Mouse (Mus musculus) frontal cortex, postnatal 14 days (tissue): Measurements from ENCODE around the gene Akap13.

Source experiments
- DNase-seq, 2 experiments: peaks; one replicate each; pipeline ENCODE4 v3.0.0; 2022; ENCODE audit warnings: low spot score in 2 of 2

Gene Akap13

DNA sequence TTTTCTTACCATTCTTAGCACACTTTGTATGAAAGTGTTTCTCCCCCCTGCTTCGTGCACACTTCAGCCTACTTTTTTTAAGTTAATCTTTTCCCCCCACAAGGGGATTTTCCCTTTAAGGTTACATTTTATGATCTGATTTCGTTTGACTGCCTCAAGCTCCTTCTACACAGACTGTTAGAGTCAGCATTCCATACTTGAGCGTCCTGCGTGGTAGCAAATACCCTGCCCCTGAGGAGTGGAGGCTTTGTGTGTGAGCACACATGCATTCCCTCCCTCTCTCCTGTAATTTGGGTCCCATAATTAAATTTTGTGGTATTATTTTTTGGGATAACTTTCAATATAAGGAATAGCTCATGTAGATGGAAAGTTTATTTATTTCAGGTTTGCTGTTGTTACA lies 103.8 kb downstream of the Akap13 start:
- DNase-seq = no peak

DNA sequence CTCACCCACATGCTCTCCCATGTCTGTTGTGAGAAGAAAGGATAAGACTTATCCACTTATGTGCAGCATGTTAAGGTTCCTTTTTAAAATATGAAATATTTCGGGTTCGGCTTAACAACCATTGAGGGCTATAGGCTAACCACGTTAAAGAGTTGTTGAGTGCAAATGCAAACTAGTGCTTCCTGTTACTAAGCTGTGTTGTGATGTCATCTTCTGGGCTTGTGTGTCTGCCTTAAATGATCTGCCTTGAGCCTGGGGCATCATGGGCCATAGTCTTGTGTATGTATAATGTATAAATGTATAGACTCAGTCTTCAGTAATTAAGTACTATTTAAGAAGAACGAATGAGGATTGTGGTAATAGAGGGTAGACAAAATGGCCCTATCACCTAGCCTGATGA lies 104.6 kb downstream of the Akap13 start:
- no peak for DNase-seq

DNA sequence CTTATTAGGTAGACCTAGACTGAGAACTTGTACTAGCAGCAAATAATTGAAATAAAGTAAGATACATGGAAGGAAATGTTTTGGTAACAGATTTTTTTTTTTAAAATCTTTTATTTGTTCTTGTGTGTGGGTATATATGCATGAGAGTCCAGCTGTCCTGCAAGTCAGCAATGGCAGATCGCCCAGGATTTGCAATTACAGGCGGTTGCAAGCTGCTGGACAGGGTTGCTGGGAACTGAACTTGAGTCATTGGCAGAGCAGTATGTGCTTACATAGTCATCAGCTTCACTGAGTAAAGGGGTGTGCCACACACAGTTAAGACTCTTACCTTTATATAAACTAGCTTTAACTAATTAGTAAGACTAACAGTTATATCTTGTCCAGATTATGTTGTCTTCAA lies 105.2 kb downstream of the Akap13 start:
- DNase-seq = no peak

DNA sequence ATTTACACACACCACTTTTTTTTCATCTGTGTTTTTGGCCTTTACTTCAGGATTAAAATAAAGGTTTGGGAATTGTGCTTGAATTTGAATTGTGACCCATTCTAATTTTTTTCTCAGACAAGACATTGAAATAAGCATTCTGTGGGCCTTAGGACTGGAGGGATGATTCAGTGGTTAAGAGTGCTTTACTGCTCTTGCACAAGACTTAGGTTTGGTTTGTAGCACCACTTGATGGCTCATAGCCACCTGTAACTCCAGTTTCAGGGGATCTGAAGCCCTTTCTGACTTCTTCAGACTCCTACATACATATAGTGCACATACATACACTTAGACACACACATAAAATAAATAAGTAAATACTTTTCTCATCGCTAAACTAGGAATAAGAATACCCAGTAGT lies 105.8 kb downstream of the Akap13 start:
- no peak for DNase-seq

DNA sequence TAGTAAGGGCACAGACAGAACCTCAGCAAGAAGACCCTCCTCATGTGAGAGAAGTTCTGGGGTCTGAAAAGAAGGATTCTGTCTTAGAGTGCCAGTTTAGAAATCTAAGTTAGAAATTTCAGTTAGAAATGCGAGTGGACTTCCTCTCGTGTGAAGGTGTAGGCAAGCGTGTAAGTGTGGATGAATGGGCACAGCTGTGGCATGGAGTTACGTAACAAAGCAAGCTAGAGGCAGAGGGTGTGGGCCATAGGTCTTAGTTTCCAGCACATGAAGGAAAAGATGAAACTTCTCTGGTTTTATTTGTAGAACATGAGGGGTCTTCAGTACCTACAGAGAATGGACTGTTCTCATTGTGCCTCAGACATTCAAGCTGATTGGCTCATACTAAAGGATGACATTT lies 112.9 kb downstream of the Akap13 start:
- DNase-seq = no peak

DNA sequence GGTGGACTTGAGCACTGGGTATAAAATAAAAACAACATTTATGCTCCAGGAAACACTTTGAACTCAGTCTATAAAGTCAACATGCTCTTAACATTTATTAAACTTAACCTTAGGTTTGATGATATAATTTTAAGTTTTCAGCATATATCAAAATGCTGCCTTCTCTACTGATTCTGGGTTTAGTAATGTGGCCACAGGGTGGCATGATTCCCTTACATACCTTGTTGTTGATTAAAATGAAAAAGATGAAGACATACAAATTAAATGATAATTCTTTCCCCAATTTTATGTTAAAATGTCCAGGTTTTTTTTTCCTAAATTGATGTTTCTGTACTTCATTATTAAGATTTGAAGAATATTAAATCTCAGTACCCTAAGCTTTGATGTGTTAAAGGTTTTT lies 113.5 kb downstream of the Akap13 start:
- DNase-seq = no peak

DNA sequence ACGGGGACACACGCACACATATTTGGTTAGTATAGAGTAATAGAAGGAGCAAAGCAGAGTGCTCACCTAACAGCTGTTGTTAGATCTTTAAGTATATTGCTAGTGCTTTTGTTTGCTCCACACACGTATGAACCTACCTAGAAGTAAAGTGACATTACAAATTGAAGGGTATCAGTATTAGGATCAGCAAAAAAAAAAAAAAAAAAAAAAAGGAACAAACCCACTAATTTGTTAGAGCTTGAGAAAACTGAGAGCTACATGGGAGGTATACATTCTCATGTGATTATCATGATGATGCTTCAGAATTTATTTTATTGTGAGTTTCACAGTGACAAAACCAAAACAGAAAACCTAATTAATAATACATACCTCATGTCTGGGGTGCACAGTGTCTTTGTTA lies 114.9 kb downstream of the Akap13 start:
- DNase-seq = no peak

DNA sequence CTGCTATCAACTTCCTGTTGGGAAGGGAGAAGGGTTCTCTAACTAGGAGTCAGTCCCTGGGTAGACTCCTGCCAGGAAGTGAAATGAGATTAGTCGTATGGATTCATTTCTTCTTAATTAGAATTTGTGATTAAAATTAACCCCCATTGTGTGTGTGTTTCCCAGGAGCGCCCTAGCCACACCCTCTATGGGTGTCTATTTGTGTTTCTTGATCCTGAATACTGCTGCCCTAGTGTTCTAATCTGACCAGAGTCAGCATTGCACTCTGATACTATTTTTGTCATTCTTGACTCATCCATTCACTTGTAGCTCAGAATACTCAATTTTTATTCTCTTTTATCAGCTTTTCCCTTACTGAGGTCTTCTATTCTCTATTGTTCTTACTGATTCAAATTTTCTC lies 115.7 kb downstream of the Akap13 start:
- DNase-seq = no peak

DNA sequence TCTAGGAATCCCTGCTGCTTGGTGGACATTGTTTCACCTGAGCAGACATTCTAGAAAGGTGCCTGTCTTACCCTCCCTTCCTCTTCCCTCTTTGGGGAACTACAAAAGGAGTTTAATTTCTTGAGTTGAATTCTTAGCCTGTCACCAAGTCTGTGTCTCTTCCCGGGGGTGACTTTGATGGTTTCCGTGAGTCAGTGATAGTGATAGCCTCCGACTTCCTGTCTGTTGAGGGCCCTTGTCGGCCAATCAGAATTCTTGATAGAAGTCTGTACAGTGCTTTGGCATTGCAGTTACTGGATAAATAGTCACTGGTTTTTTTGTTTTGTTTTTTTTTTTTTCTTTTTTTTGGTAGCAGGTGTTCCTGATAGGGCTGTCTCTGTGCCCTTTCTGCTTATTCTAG lies 116.8 kb downstream of the Akap13 start:
- no peak for DNase-seq

DNA sequence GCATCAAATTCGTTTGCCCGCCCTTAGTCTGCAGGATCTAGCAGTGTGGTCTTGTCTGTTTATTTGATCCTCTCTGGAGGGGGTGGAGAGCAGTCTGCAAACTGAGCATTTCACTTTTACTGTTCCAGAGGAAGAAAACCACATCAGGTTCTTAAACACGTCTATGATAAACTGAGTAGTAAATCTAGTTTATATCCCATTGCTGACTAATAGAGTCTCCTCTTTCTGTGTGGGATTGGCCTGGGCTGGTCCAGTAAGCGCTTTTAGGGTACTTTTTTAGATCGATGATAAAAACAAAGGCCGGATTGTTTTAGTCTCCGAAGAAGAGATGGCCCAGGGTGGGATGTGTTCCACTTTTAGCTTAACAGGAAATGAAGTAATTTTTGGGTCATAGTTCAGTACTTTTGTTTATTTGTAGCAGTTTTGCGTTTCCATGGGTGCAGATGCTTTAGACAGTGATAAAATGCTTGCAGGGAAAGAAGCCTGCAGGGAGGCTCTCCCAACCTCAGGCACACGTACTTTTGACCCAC lies 119.9 kb downstream of the Akap13 start:
- no peak for DNase-seq

DNA sequence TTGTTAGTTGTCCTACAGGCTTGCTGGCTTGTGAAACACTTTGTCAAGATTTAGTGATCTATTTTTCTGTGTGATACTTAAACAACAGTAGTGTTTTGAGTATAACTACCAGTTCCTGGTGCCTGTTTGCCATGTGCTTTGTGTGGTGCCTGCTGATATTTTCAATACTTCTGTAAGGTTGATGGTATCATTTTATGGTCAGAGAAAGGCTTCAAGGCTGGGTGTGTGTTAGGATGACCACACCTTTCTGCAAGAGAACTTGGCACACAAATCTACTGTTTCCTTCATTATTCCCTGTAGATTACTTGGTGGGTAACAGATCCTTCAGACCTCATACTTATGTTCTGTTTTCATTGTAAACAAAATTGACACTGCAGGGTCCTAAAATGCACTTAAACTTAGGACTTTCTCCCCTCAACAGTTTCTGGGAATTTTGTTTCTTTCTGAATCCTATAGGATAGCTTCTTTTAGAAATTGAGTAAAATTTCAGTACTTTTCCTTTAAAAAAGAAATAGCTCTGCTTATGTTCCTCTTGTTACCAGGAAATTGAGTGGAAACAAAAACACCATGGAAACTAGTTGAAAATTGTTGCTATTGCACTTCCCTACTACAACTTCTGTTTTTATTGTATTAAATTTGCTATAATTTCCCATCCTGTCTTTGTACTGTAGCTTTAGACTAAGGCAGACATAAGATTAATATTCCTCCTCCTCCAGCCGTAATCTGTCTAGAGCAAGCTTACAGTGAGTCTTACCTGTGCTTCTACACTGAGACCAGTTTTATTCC lies 120.7 kb downstream of the Akap13 start:
- no peak for DNase-seq

DNA sequence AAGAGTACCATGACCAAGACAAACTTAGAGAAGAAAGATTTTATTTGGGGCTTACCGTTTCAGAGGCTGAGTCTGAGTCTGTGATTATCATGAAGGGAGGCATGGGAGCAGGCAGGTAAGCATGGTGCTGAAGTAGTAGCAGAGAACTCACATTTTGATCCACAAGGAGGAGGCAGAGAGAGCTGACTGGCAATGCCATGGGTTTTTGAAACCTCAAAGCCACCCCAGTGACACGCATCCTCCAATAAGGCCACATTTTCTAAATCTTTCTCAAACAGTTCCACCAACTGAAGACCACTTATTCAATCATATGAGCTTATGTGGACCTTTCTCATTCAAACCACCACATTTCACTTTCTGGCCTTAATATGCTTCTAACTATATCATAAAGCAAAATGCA lies 121.5 kb downstream of the Akap13 start:
- DNase-seq = no peak

DNA sequence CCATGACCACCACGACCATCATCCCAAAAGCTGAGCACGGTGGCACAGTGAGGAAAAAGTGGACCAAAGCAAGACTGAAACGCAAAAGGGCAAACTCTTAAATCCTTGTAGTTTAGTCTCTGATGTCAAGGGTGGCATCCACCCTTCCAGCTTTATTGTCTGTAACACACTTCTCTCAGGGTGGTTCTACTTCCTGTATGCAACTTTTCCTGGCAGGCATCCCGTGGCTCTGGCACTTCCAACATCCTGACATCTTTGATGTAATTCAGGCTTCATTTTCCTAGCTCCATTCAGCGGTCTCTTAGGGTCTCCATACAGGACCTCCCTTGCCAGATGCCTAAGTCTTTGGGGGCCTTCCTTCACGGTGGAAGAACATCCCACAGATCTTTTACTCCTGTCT lies 122.0 kb downstream of the Akap13 start:
- DNase-seq = no peak

DNA sequence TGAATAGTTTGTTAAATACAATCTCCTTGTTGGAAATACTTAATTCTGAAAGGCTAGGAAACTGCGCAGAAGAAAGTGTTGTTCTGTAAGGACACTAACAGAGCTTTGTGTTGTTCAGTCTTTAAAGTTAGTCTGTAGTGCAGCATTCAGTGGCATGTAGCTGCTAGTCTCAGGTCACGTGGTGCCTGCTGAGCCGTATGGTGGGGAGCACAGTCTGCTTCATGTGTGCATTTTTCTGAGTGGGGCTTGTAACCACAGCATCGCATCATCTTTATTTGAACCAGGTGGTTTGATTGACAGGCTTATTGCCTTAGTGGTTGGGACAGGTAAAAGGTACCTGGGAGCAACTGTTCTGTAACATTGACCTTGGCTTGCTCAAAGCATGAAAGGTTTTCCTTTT lies 123.3 kb downstream of the Akap13 start:
- no peak for DNase-seq

DNA sequence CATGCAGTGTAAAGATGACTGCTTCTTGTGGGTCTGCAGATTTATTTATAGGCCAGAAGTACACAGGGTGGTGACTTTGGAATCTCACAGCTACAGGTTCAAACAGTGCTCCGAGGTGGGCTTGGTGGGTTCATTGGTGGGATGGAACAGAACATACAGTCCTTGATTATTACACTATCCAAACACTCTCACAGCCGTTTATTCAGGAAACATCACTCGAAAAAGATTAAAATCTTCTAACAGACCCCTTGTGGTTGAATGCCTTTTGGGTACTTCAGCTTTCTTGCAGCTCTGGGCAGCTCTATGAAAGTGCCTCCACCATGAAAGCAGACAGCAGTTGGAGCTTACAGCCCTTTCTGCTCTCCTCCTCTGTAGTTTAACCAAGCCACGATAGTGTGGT lies 126.8 kb downstream of the Akap13 start:
- no peak for DNase-seq

DNA sequence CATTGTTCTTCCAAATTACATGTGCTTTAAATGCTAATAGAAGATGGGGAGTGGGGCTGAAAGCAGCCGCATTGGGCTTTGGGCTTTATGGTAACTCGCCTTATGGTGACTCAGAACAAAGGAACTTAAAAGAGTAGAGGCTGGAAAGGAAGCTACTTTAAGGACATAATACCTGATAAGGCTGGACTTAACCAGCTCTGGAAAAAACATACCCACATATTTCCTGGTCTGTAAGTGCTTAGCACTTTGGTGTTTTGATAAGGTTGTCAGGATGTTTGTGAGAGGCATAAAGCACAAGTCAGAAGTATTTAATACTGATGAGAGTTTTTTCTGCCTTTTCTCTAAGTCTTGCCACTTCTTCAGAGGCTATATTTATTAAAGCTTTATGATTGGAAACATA lies 128.8 kb downstream of the Akap13 start:
- no peak for DNase-seq

DNA sequence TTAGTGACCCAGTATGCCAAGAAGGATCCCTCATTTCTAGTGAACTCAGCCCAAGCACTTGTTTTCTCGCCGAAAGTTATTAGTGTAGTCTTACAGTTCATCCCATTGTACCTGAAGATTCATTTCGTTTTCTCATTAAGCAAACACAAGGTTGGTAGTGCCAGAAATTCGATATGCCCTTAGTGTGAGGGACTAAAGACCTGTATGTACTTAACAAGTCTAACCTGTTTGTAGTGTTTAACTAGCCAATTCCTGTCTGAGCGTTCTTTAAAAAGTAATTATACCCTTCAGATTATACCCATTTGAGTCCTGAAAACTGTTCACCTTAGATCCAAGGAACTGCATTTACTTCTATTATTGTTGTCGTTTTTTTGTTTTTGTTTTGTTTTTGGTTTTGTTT lies 130.1 kb downstream of the Akap13 start:
- DNase-seq = no peak

DNA sequence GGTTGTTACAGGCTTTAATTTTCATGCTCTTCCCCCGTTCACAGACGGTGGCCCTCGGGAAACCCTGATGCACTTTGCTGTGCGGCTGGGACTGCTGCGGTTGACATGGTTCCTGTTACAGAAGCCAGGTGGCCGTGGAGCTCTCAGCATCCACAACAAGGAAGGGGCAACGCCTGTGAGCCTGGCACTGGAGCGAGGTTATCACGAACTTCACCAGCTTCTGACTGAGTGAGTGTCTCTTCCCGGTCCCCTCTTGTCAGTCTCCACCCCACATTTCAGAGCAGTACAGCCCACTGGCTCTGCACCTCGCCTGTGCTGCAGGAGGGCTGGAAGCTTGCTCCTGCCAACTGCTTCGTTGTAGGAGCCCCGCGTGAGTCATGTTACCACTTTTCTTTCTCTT lies 130.8 kb downstream of the Akap13 start:
- no peak for DNase-seq

DNA sequence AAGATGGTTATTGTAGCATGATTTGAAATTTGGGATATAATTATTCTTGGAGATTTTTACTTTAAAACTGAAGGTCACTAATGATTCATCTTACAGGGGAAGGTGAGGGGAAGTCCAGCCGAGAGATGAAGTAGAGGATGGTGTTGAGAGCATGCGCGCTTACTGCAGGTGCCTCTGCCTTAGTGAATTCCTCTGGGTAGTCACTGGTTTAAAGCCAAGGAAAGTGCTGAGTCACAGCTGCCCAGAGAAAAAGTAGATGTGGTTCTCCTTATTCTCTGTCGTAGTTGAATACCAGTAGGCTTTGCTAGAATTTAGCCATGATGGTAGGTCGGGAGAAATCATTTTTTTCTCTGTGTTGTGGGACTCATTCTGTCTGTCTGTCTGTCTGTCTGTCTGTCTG lies 132.4 kb downstream of the Akap13 start:
- no peak for DNase-seq

DNA sequence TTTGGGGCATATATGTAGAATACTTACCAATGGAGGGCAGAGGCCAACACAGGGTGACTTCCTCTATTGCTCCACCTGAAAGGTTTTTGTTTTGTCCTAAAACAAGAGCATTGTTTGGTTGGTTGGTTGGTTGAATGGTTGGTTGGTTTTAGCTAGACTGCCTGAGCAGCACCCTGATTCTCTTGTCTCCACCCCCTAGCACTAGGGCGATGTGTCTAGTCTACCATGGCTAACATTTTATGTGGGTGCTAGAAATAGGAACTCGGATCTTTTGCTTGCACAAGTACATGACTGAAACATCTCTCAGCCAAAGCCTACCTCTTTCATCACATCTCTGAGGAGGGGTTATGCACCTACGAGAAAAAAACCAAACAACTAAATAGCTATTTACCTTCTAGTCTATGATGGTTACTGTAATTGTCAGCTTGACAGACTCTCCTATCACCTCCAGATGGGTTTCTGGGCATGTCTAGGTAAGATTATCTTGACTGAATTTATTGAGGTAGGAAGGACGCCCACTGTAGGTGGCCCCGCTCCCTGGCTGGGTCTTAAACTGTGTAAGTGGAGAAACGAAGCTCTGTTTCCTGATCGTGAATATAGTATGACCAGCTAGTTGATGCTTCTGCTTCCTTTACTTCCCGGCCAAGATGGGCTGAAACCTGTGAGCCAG lies 134.1 kb downstream of the Akap13 start:
- no peak for DNase-seq

DNA sequence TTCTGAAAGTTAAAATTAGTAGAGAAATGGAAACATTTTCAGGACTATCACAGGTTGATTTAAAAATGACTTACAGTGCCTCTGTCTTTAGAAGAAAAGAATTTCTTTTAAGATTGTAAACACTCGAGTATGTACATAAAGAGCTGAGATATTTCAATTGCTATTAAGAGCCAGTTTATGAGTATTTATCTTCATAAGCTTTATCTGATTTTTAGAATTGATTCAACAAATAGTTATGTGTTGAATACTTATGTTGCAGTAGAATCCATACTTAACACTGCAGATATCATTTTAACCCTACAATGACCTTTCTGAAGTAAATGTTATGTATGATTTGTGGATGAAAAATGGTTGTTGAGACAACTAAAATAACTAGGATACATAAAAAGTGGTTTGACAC lies 136.6 kb downstream of the Akap13 start:
- no peak for DNase-seq

DNA sequence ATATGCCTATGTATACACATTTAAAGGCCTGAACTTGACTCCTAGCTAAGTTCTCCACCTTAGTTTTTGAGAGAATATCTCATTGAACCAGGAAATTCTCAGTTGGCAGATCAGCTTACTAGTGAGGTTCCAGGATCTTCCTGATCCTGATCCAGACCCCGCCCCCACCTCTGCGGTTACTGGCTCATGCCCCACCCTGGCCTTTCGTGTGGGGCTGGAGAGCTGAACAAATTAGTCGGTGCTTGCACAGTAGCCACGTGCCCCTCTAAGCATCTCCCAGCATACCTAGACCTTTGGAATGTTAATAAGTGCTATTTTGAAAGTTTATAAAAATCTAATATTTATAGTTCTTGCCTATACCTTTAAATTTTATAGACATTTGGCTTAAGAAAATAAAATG lies 139.5 kb downstream of the Akap13 start:
- no peak for DNase-seq

DNA sequence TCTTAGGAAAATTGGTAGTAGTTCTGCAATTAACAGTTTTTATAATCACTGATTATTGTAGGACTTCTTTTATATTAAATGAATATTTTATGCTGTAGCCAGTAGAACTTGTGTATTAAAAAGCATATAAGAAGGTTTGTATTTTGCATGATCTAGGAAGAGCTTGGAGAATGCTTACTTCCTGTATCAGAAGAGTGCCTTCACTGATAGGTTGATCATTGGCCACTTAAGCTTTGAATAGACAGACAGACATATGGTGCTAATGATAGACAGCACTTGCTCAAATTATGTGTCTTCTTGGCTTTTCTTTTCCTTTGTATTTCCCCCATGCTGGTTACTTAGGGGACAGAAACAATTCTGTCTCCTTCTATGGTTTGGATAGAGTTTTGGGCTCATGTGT lies 139.9 kb downstream of the Akap13 start:
- no peak for DNase-seq
